In genomic region chr7:96492696-96493095, GRCm38 (mm10) we compare ENCODE assay signal across 21 mouse cellular contexts.
"Had no signal": no experiment of that assay in that cellular context is flagged by ENCODE, and none has a peak within 500 bp of the region (broad histone marks: within the 10 kb centered on the region; RNA-seq: fewer than 3 reads in every experiment).

No protein-coding gene starts in this region.

- DNase-seq: gastrocnemius, postnatal 14 days; gastrocnemius, postnatal 36 days; heart, adult 11 months; heart, adult 2 months; heart, postnatal 14 days; heart, postnatal 36 days; kidney, adult 18-20 months; kidney, postnatal 25 days; layer of hippocampus, adult 9-11 months; layer of hippocampus, postnatal 36 days; left cerebral cortex, postnatal 4 days had no signal

- H3K4me2 ChIP-seq: heart, embryonic 11.5 days; heart, embryonic 13.5 days; heart, embryonic 15.5 days; hindbrain, embryonic 13.5 days; hindbrain, embryonic 15.5 days; limb, embryonic 13.5 days; limb, embryonic 15.5 days; liver, embryonic 12.5 days had no signal

- H3K4me3 ChIP-seq: heart, adult 2 months; heart, embryonic 13.5 days; heart, embryonic 15.5 days; hindbrain, embryonic 13.5 days; hindbrain, embryonic 15.5 days; limb, embryonic 13.5 days; limb, embryonic 15.5 days; liver, embryonic 12.5 days had no signal

- ATAC-seq: hindbrain, postnatal 0 days; intestine, embryonic 16.5 days; liver, embryonic 12.5 days had no signal

- H3K36me3 ChIP-seq: heart, embryonic 13.5 days; heart, embryonic 15.5 days; hindbrain, embryonic 13.5 days; hindbrain, embryonic 15.5 days; limb, embryonic 13.5 days; limb, embryonic 15.5 days; liver, embryonic 12.5 days had no signal

- H3K27ac ChIP-seq: heart, adult 2 months; heart, embryonic 13.5 days; heart, embryonic 15.5 days; hindbrain, embryonic 13.5 days; hindbrain, embryonic 15.5 days; hindbrain, postnatal 0 days; limb, embryonic 13.5 days; limb, embryonic 15.5 days; liver, embryonic 12.5 days had no signal

- H3K27me3 ChIP-seq: heart, embryonic 13.5 days; heart, embryonic 15.5 days; hindbrain, embryonic 13.5 days; hindbrain, embryonic 15.5 days; limb, embryonic 13.5 days; limb, embryonic 15.5 days; liver, embryonic 12.5 days had no signal

- H3K9ac ChIP-seq: heart, embryonic 13.5 days; heart, embryonic 15.5 days; hindbrain, embryonic 13.5 days; hindbrain, embryonic 15.5 days; limb, embryonic 13.5 days; limb, embryonic 15.5 days; liver, embryonic 12.5 days had no signal

- H3K9me3 ChIP-seq: heart, embryonic 13.5 days; heart, embryonic 15.5 days; hindbrain, embryonic 13.5 days; hindbrain, embryonic 15.5 days; limb, embryonic 13.5 days; limb, embryonic 15.5 days; liver, embryonic 12.5 days had no signal

- H3K4me1 ChIP-seq: hindbrain, embryonic 13.5 days; hindbrain, embryonic 15.5 days; limb, embryonic 13.5 days; limb, embryonic 15.5 days; liver, embryonic 12.5 days had no signal
